ENCODE assay signal across 24 mouse cellular contexts in genomic region chr10:121788536-121788935, GRCm38 (mm10). TPM values are rescaled to one million over a fixed set of nuclear protein-coding genes. Genes with fewer than 3 reads are reported as not detected.
DNase-seq lines count a peak whose midpoint lies in the region; ATAC-seq lines count a peak whose summit lies in the region.
"Had no signal": no experiment of that assay in that cellular context is flagged by ENCODE, and none has a peak within 500 bp of the region (broad histone marks: within the 10 kb centered on the region; RNA-seq: fewer than 3 reads in every experiment).

No protein-coding gene starts in this region.

- no peaks in the 10 kb centered on the region for H3K9me3 ChIP-seq in heart, embryonic 10.5 days
- H3K9me3 ChIP-seq in kidney, embryonic 14.5 days (ENCODE audit: control insufficient read depth, low read length), result peaks cover 3% of the 10 kb centered on the region; the same call in 1 of the 2 replicates
- no peaks in the 10 kb centered on the region for H3K9me3 ChIP-seq in intestine, embryonic 15.5 days
- H3K9me3 ChIP-seq: limb, embryonic 13.5 days; lung, embryonic 15.5 days had no signal

- H3K4me3 ChIP-seq in heart, embryonic 10.5 days, result no peak overlapping the region
- no peak overlapping the region for H3K4me3 ChIP-seq in kidney, embryonic 14.5 days (ENCODE audit: low read length)
- H3K4me3 ChIP-seq in intestine, embryonic 15.5 days (replicated peaks), result no peak overlapping the region
- H3K4me3 ChIP-seq: embryonic facial prominence, embryonic 10.5 days; forebrain, embryonic 10.5 days; hindbrain, embryonic 12.5 days; limb, embryonic 13.5 days; lung, embryonic 15.5 days had no signal

- H3K27me3 ChIP-seq in heart, embryonic 10.5 days (ENCODE audit: insufficient read depth, poor library complexity, severe bottlenecking), result no peaks in the 10 kb centered on the region
- no peaks in the 10 kb centered on the region for H3K27me3 ChIP-seq in kidney, embryonic 14.5 days (ENCODE audit: control insufficient read depth, insufficient read depth, low read length)
- H3K27me3 ChIP-seq in intestine, embryonic 15.5 days (replicated peaks), result no peaks in the 10 kb centered on the region
- H3K27me3 ChIP-seq: hindbrain, embryonic 12.5 days; limb, embryonic 13.5 days; lung, embryonic 15.5 days; Patski had no signal

- intact Hi-C loops in heart, postnatal 14 days (cut with DNase I), result no loop called here

- H3K4me2 ChIP-seq in kidney, embryonic 14.5 days (replicated peaks; ENCODE audit: low read depth, low read length), result no peak overlapping the region
- H3K4me2 ChIP-seq in intestine, embryonic 15.5 days (replicated peaks), result no peak overlapping the region
- H3K4me2 ChIP-seq: hindbrain, embryonic 12.5 days; limb, embryonic 13.5 days; lung, embryonic 15.5 days had no signal

- peak; percentile 3 for DNase-seq in heart, embryonic 10.5 days (ENCODE audit: low spot score)
- DNase-seq in heart, postnatal 14 days, result no peak
- DNase-seq in kidney, postnatal 25 days, result peak; percentile 42 to 65
- DNase-seq in adrenal gland, adult (ENCODE audit: inconsistent age in 2 of 2, low spot score in 1 of 2), result peak; percentile 15 to 85
- peak; percentile 58 to 67 for DNase-seq in adrenal gland, postnatal 36 days
- DNase-seq in left cerebral cortex, adult 11 months (ENCODE audit: low spot score), result no peak
- DNase-seq: cerebellum, adult 11-12 months; cerebellum, postnatal 10 days; lung, postnatal 36 days; midbrain, embryonic 14.5 days; right cerebral cortex, postnatal 14 days; thymus, adult 2 months; thymus, postnatal 4 days had no signal

- ATAC-seq in kidney, embryonic 14.5 days (ENCODE audit: low FRiP score, low TSS enrichment), result no peak
- ATAC-seq in intestine, embryonic 15.5 days, result no peak
- ATAC-seq: forebrain, embryonic 16.5 days; Patski had no signal

- no peak overlapping the region for H3K27ac ChIP-seq in heart, embryonic 10.5 days
- no peak overlapping the region for H3K27ac ChIP-seq in kidney, embryonic 14.5 days (ENCODE audit: low read depth, low read length)
- H3K27ac ChIP-seq in intestine, embryonic 15.5 days, result no peak overlapping the region
- H3K27ac ChIP-seq: embryonic facial prominence, embryonic 10.5 days; forebrain, embryonic 10.5 days; hindbrain, embryonic 12.5 days; limb, embryonic 13.5 days; liver, embryonic 14.5 days; lung, embryonic 15.5 days; stomach, postnatal 0 days had no signal

- H3K9ac ChIP-seq in kidney, embryonic 14.5 days (ENCODE audit: low read depth, low read length), result no peak overlapping the region
- H3K9ac ChIP-seq in intestine, embryonic 15.5 days, result no peak overlapping the region
- H3K9ac ChIP-seq: hindbrain, embryonic 12.5 days; limb, embryonic 13.5 days; liver, embryonic 14.5 days; lung, embryonic 15.5 days had no signal

- WGBS in heart, embryonic 10.5 days, result 85% methylated on average over 3 of the region's 3 CpGs
- WGBS in kidney, embryonic 14.5 days, result 83% methylated on average over 3 of the region's 3 CpGs
- 80% methylated on average over 3 of the region's 3 CpGs for whole genome bisulfite sequencing in intestine, embryonic 15.5 days

- peaks cover 31% of the 10 kb centered on the region for H3K36me3 ChIP-seq in heart, embryonic 10.5 days
- H3K36me3 ChIP-seq in kidney, embryonic 14.5 days (ENCODE audit: control insufficient read depth, insufficient read depth, low read length), result peaks cover 31% of the 10 kb centered on the region
- 0 out of 2 replicates have a peak, but pooled peaks cover 5% of the 10 kb centered on the region for H3K36me3 ChIP-seq in intestine, embryonic 15.5 days

- H3K4me1 ChIP-seq in heart, embryonic 10.5 days, result no peaks in the 10 kb centered on the region
- no peaks in the 10 kb centered on the region for H3K4me1 ChIP-seq in kidney, embryonic 14.5 days (ENCODE audit: control insufficient read depth, insufficient read depth, low read length)
- no peaks in the 10 kb centered on the region for H3K4me1 ChIP-seq in intestine, embryonic 15.5 days (replicated peaks)
- H3K4me1 ChIP-seq: limb, embryonic 13.5 days; lung, embryonic 15.5 days had no signal

RNA-seq across cellular contexts. Expression of gene BC048403, which starts 48.8 kb away (rescaled TPM):
- polyA plus RNA-seq in heart, embryonic 10.5 days (2016; fragmentation: Nextera tagmentation; extraction: Ambion mirVana), result 3.1 and 3.9 TPM in 2 replicates
- total RNA-seq in heart, postnatal 14 days (2021), result 1 to 10 TPM; 1.0 to 1.6 TPM
- 2.6 and 3.6 TPM in 2 replicates for polyA plus RNA-seq in kidney, embryonic 14.5 days (2014; fragmentation: Nextera tagmentation; extraction: Ambion mirVana)
- total RNA-seq in adrenal gland, postnatal 36 days (2021), result 10 to 100 TPM in 1 of 2 experiments, 1 to 10 TPM in 1; 9.0 to 13.3 TPM
- 3.1 and 3.9 TPM in 2 replicates for polyA plus RNA-seq in intestine, embryonic 15.5 days (2015; fragmentation: Nextera tagmentation; extraction: Ambion mirVana)

Comparison
In these comparisons a context has a peak if more than half of its experiments do, and no peak if none do; other contexts are left out.
1. DNase-seq: peak in heart, embryonic 10.5 days (single experiment), kidney, postnatal 25 days (2 of 2), adrenal gland, adult (2 of 2) and adrenal gland, postnatal 36 days (2 of 2); none in heart, postnatal 14 days (0 of 2) and left cerebral cortex, adult 11 months (single experiment).